Mouse (Mus musculus) cerebellum, adult 2 months (tissue): ENCODE data around the gene Sept6.

Experiments
- CTCF ChIP-seq: fragments of 200-500 bp; IDR thresholded peaks from 2 replicates; pipeline ENCODE4 v1.5.1; 2011; ENCODE audit warnings: low read depth, mild to moderate bottlenecking, control low read depth, low read length, moderate library complexity, borderline replicate concordance; ENCODE audit not compliant: insufficient read depth
- POLR2A ChIP-seq: fragments of 200-500 bp; IDR thresholded peaks from 2 replicates; pipeline ENCODE4 v1.6.1; 2011; ENCODE audit warnings: low read length, control low read depth, borderline replicate concordance; ENCODE audit not compliant: insufficient read depth

DNA sequence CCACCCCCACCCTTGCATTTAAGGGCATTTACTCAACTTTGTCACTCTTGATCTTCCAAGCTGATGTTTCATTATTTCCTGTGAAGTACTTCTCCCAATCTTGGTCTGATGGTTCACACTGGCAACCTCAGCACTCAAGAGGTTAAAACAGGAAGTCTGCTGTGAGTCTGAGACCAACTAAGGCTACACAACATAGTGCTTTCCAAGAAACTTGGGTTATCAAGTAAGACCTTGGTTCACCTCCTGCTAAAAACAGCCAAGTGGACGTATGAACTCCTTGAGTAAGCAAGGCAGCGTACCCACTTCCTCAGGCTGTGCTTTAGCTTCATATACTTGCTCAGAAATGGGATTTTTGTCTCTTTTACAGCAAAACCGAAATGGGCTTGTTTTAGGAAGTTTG lies 121.2 kb downstream of the Sept6 start:
- TF ChIP-seq CTCF = no peak
- no peak for TF ChIP-seq POLR2A
